Mouse (Mus musculus) heart, adult 18-20 months (tissue): ENCODE results near the gene Kdm4c. TPM values are rescaled to one million over a fixed set of nuclear protein-coding genes. Genes with fewer than 3 reads are reported as not detected.
"Not testable (repeated sequence)": the region's sequence is repeated elsewhere in the genome, so short reads cannot be mapped to it uniquely, and the experiment has no call there.

Source experiments
- DNase-seq, 2 experiments: peaks; one replicate each; pipeline ENCODE4 v3.0.0; 2021 to 2022; ENCODE audit warnings: mixed read lengths in 1 of 2
- long read RNA-seq, 2 experiments: library from polyadenylated mRNA; stranded (forward); transcript quantifications; one replicate each; pipeline ENCODE4 v2.0.0; 2021
- total RNA-seq, 2 experiments: library from RNA; stranded (reverse); gene quantifications; 2 replicates each; pipeline ENCODE4 v1.2.3; 2021

Kdm4c gene
- total RNA-seq, result 10 to 100 TPM; 10.3 to 11.2 TPM
- long read RNA-seq, experiment 1, full-length matches to known transcripts, result 3 of 5 reads
- long read RNA-seq, experiment 1, partial matches to known transcripts, result 2 of 5 reads
- long read RNA-seq, experiment 1, other reads (novel, unspliced or antisense), result 0 of 5 reads
- long read RNA-seq, experiment 2, partial matches to known transcripts, result 0 of 1 reads
- long read RNA-seq, experiment 2, other reads (novel, unspliced or antisense), result 1 of 1 reads

DNA sequence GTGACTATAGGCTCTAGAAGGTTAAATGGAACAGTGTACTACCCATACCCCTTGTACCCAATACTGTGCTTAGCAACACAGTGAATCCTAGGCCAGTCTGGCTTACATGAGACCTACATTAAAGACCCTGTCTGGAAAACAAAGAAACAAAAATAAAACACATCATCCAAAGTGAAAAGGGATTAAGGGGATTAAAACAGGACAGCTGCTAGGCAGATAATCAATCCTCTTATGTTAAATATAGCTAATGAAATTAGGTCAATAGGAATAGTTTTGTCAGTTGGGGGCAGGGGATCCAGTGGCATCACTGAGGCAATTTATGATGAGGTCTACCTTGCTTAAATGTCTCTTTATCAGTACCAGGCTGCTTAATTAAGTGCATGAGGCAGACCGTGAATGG, at the start of gene Kdm4c:
Gene Kdm4c (plus strand): TSS at position 322 of the 400 bp plus-strand sequence.
- DNase-seq, result no peak

DNA sequence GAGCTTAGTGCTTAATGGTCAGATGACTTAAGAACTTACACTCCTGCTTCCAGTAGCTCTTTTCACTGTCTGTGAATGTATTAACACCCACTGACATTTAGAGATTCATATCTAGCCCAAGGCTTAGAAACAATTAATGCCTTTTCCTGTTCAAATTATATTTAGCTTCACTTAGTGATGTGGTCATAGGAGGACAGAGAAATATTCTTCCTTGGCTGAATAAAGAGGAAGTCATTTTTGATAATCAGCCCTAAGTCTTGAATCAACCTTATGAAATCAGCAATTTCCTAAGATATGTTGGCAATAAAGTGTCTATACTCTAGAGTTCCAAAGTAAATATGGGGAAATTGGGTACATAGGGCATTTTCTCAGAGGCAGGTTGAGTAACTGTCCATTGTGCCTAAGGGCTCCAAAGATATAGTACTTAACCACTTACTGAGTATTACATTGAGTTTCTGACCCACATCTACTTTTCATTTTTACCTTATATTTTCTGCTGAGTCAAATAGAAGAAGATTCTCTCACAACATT, 41.0 kb upstream of the Kdm4c start:
- DNase-seq, result no peak

DNA sequence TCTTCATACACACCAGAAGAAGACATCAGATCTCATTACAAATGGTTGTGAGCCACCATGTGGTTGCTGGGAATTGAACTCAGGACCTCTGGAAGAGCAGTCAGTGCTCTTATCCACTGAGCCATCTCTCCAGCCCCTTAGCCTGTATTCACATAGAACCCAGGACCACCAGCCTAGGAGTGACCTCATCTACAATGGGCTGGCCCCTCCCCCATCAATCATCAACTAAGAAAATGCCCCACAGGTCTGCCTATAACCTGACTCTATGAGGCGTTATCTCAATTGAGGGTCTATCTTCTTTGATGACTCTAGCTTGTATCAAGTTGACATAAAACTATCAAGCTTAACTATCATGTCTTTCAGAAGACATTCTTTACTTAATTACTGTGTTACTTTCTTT, 20.5 kb upstream of the Kdm4c start:
- not testable (repeated sequence) for DNase-seq

DNA sequence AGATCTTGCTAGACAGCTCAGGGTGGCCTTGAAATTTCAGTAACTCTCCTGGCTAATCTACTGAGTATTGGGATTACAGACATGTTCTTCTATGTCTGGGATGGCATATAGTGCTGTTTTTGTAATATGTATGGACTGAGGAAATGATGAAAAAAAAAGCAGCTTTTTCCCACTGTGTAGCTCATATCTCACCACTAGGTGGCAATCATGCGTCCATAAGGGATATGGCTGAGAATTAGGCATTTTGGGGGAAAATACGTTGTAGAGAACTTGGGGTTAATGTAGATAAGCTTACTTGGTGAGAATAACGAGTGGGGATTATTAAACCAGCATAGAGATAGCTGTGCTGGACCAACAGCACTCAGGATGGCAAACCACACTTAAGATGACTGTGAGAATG, 19.9 kb upstream of the Kdm4c start:
- no peak for DNase-seq

DNA sequence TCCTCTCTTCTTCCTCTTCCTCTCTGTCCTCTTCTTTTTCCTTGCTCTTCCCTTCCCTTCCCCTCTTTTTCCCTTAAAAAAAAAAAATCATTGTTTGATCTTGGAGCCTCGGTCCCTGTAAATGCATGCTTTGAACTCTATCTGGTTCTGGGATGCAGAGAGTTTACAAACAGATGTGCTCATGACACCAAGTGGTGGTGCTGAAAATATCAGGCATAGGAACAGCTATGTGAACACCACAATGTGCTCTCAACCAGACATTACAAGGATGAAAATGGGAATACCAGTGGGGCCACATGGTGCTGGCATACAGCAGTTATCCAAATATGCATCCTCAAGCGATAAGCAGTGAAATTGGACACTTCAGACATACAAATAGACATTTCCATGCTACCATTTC, 18.1 kb upstream of the Kdm4c start:
- DNase-seq, result no peak

DNA sequence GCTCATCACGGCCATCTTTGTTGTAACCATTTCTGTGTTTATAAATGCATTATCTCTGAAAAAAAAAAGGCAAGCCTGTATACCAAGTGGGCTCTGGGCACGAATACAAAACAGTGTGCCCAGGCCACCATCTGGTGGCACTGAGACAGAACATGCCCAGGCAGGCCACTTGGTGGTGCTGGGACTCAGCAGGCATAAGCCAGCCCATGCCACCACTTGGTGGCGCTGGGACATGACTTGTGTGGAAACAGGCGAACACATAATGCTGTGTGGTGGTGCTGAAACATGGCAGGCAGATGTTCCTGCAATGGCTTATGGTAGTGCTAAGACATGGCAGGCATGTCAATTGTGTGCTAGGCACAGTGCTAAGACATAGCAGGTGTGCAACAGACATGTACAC, 11.3 kb upstream of the Kdm4c start:
- no peak for DNase-seq

DNA sequence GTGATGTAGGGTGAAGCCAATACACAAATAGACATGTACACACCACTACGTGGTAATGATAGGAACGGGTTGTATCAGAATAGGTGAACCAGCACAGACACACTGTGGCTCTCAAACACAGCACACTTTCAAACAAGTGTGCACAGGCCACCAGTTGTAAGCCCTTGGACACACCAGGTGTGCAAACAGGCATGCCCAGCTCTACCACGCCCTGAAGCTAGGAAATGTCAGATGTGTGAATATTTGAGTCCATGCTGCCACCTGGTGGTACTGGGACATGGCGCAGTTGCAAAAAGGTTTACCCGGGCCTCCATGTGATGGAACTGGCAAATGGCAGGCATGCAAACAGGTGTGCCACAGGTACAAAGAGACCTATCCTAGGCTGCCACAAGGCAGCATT, 10.9 kb upstream of the Kdm4c start:
- peak; percentile 11 to 53 for DNase-seq

DNA sequence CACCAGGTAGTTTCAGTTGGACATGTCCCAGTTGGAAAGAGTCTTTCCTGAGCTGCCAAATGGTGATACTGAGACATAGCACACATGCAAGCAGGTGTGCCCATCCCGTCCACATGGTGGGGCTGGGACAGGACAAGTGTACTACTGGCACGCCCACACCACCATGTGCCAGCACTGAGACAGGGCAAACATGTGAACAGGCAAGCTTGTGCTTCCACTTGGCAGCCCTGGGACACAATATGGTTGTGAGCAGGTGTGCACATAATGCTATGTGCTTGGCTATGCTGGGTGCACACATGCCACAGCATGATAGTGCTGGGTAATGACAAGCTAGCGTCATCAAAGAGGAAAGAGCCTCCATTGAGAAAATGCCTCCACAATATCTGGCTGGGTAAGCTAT, 8.8 kb upstream of the Kdm4c start:
- no peak for DNase-seq

DNA sequence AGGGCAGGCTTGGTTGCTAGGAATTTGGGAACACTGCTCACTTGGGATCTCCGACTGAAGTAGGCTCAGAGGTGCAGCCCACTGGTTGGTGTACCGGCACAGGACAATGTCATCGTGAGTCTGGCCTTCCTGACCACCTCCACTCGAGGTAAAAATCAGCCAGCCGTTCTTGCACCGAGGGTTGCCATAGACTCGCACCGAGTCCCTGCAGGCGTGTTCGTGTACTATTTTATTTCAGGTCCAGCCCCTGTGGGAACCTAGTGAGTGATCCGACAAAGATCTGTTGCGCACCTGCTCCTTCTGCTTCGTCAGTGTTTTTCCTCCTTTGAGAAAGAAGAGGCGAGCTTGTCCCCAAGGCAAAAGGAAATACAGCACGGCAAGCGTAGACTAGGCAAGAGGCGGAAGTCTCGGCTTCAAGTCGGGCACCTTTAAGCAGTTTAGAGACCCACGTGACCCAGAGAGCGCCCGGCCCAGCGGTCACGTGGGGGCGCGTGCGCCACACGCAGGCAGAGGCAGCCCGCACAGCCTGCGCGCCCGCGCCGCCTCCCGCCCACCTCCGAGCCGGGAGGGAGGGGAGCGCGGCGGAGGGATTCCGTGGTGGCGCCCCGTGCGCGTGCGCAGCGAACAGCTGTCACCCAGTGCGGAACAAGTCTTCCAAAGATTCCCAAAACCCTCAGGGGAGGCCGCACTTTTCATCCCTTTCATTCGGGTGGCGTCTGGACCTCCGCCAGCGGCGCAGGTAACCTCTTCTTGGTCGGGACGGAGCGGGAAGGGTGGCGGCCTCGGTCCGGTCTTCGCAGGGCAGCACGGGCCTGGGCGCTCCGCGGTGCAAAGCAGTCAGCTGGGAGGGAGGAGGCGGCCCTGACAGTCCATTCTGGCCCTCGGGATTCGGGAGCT, 9.3 kb downstream of the Kdm4c start:
- DNase-seq, result peak; percentile 94 to 98

DNA sequence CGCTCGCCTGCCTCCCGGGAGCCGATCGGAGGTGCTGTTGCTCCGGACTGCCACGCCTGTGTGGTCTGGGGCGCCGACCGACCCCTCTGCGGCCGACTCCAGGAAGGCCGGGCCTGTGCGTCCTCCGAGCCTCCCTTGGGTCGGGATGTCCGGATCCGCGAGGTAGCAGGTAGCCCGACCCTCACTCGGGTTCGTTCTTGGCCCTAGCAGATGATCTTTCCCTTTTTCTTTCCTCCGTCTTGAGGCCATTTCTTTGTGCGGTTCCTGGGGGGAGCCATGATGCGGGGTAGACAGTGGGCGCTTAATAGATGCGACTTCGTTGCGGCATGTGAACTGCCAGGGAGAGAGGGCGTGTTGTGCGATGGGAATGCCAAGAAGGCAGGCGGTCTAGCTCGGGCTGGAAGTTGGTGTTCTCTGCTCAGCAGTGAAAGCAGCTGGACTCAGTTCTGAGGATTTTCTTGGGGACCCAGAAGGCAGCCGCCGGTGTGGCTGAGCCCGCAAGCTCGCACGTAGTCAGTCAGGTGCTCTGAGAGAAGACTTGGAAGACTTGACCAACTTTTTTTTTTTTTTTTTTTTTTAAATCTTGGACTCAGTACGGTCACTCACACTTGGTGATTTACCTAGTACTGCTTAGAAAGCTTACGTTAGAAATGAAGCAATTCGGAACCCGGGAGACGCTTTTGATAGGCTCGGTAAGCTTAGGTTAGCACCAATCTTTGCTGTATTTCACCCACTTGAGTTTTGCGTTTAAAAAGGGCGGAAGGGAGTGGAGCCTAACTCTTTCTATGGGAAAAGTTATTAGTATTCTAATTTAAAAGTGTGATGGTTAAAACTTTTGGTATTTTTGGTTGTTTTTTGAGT, 10.2 kb downstream of the Kdm4c start:
- peak in 1 of 2 experiments; percentile 44 for DNase-seq

DNA sequence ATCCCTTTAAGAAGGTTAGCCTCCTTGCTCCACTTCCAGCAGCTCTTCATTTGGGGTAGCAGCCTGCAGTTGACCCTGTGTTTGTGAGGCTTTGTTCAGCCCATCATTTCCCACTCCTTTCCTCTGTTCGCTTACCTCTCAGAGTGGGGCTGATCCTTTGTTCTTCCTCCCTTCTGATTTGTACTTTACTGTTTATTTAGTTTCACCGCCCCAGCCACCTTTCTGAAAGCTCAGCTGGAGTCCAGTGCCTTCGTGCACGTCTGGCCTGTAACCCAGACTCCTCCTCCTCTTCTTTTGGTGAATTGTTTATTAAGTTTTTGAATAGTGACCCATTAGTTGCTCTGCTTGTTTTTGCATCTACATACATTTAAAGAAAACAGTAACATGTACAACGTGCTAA, 15.6 kb downstream of the Kdm4c start:
- no peak for DNase-seq

DNA sequence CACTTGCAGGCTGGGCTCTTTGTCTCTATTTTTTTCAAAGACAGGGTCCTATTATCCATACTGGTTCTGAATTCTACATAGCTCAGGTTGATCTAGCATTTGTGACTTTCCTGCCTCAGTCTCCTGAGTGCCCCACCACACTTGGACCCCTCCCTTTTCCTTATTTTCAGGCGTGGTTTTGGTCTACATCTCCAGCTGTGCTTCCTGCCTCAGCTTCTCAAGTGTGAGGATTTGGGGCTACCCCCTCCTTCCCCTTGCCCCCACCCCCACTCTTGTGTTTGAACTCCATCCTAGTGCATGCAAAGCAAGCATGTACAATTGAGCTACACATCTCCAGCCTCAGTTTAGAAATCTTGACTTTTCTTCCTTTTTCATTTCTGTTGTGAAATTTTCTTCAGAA, 16.2 kb downstream of the Kdm4c start:
- no peak for DNase-seq

DNA sequence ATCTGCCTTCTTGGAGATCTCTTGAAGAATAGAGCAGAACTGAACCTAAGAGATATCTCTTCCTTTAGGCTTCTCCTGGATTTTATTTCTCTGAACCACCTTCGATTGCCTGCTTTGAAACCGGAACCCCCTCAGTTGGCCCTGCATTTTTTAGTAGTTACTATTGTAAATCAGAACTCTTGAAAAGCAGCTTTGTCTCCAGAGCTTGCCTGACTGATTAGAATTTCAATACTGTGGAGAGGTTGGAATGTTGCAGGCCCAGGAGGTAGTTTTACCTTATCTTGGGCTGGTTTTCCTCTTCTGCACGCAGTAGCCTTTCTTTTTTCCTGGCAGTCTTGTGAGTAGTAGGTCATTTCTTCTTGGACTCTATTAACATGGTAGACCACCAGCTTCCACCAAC, 17.0 kb downstream of the Kdm4c start:
- DNase-seq, result no peak

DNA sequence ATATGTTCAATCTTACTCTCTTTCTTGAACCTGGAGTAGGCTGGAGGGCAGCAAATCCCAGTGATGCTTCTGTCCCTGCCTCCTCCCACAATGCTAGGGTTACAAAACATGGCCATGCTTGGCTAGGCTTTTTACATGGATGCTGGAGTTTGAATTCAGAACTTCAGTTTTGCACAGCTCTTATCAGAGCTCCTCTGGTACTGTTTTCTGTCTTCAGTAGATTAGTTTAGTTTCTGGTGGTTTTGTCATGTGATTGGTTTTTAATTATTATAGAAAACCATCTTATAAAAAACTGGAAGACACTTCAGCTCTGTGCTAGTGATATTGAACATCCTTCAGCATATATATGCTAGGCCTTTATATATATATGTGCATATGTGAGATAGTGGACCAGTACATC, 19.6 kb downstream of the Kdm4c start:
- DNase-seq, result no peak

DNA sequence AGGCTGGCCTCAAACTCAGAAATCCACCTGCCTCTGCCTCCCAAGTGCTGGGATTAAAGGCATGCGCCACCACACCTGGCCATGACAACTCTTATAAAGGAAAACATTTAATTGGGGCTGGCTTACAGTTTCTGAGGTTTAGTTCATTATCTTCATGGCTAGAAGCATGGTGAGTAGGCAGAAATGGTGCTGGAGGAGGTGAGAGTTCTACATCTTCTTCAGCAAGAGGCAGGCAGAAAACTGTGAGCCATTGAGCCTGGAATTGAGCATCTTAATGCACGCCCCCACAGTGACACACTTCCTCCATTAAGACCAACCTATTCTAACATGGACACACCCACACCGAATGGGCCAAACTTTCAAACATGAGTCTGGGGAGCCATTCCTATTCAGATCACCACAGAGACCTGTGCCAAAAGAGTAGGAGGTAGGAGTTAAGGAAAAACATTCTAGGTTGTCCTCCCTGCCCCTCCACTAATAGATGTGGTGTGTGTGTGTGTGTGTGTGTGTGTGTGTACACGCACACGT, 22.2 kb downstream of the Kdm4c start:
- DNase-seq, result no peak

DNA sequence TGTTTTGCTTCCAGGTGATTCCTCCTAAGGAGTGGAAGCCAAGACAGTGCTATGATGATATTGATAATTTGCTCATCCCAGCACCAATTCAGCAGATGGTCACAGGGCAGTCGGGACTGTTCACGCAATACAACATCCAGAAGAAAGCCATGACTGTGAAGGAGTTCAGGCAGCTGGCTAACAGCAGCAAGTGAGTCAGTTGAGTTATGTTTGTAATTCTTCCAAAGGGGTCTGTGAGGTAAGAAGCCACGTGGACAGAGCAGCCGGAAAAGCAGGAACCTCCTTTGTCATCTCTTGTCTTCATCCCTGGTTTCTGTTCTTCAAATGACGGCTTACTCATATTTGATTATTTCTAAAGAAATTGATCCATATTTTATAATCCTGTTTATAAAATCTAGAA, 28.9 kb downstream of the Kdm4c start:
- DNase-seq, result no peak

DNA sequence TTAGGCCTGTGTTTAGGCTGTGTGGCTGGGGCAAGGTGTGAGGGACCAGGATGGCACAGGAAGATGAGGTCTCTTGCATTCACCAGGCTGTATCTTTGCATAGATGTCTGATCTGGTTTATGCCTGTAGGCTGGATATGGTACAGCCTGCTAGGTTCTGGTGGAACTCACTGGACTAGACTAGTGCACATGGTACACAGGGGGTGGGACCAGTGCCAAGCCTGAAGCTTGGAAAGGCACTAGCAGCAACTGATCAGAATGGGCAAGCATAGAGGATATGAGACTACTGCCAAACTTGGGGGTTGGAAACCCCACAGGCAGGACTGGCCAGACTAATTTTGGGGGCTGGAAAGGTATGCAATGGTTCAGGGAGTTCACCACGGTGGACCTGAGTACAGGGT, 35.2 kb downstream of the Kdm4c start:
- no peak for DNase-seq

DNA sequence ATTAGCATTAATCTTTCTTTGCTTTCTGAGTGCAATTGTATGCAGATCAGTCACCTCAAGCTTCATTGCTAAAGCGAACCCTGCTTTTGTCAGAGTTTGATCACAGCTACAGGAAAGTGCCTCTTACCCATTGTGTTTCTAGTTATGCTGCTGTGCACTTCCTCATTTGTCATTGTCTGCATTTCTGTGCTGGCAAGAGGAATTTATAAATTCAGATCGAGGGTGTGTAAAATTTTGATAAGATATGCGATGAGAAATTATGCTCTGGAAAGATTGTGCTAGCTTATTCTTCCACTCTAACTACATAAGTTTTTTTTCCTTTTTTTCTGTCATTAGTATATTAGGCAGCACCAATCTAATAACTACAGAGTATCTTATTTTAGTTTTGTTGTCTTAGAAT, 37.9 kb downstream of the Kdm4c start:
- DNase-seq, result no peak

DNA sequence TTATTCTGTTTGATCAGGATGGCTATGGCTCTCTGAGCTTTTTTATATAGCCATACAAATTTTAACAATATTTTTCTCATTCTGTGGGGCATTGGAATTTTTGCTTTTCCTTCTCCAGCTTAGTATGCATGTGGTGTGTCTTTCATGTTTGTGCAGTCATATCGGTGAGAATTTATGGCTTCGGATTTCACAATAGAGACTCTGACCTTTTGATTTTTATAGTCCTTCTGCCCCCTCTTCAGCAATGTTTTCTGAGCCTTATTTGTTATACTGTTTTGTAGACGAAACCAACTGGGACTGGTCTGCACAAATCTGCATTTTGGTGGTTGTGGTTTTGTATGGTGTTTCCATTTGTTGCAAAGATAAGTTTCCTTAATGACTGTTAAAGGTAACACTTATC, 45.6 kb downstream of the Kdm4c start:
- DNase-seq, result no peak

DNA sequence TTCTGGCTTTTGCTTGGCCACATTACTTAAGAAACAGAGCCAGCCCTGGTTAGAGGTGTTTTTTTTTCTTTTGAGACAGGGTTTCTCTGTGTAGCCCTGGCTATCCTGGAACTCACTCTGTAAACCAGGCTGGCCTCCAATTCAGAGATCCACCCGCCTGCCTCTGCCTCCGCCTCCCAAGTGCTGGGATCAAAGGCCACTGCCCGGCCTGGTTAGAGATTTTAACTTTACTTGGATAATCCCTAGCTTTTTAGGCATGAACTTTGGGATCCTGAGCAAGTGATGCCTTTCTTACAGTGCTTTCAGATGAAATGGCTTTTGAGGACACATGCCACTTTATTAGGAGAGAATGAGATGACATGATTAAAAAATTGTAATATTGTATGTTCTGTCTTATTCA, 52.4 kb downstream of the Kdm4c start:
- DNase-seq, result no peak

DNA sequence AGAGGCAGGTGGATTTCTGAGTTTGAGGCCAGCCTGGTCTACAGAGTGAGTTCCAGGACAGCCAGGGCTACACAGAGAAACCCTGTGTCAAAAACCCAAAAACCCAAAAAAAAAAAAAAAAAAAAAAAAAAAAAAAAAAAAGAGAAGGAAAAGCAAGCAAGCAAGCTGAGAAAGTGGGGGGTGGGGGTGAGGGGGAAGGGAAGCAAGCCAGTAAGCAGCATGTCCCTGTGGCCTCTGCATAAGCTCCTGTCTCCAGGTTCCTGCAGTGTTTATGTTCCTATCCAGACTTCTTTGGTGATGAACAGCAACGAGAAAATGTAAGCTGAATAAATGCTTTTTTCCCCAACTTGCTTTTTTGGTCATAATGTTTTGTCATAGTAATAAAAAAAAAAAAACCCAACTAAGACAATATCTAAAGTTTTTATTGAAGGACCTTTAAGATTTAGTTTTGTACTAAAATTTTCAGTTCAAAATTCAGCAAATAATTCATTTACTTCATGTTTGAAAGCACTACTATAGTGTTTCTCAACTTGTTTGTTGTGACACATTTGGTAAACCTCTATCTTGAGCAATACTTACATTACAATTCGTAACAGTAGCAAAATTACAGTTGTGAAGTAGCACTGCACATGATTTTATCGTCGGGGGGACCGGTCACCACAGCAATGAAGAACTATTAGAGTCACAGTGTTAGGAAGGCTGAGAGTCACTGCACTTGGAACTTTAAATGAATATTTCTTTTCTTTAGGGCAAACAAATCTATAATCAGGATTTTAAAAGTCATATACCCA, 63.2 kb downstream of the Kdm4c start:
- no peak for DNase-seq

DNA sequence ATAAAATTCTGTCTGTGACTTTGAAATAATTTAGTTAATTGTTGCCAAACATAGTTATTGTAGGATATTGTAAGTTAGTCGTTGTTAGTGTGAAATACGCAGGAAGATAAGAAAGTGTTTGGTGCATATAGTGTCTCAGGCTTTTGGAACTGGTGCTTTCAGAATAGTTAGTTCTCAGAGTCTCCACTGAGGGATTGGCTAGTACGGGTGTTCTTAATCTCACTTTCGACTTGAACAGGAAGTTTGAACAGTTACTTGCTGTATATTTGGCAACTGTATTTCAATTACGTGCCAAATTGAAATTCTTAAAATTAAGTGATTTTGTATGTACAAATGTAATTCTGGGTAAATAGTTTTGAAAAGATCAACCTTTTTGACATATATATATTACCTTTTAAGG, 68.8 kb downstream of the Kdm4c start:
- DNase-seq, result no peak
